Mouse (Mus musculus) cerebellum, adult 9-11 months (tissue): ENCODE data around the gene Vmn1r16.
"Not testable (repeated sequence)": the region's sequence is repeated elsewhere in the genome, so short reads cannot be mapped to it uniquely, and the experiment has no call there.

Source experiments
- DNase-seq: peaks from one replicate; pipeline ENCODE4 v3.0.0; 2022

Gene Vmn1r16

GRCm38 (mm10) chr6:57329394-57329793 is at the start of gene Vmn1r16:
Gene Vmn1r16 (minus strand): TSS chr6:57329494.
- no peak for DNase-seq

GRCm38 (mm10) chr6:57367496-57367895 is 38.2 kb upstream of the Vmn1r16 start:
- no peak for DNase-seq

- not testable (repeated sequence) for DNase-seq
Observed at GRCm38 (mm10) chr6:57365866-57366265, 36.6 kb upstream of the Vmn1r16 start.

GRCm38 (mm10) chr6:57363627-57364026 is 34.3 kb upstream of the Vmn1r16 start, which contains the start of gene Vmn1r17:
Gene Vmn1r17 (minus strand): TSS chr6:57363727.
- no peak for DNase-seq

- DNase-seq = no peak
Observed at GRCm38 (mm10) chr6:57356864-57357263, 27.6 kb upstream of the Vmn1r16 start.

- DNase-seq = no peak
Observed at GRCm38 (mm10) chr6:57326176-57326575, 3.1 kb downstream of the Vmn1r16 start.

GRCm38 (mm10) chr6:57278952-57279351 is 50.3 kb downstream of the Vmn1r16 start:
- DNase-seq = no peak

GRCm38 (mm10) chr6:57272517-57272916 is 56.8 kb downstream of the Vmn1r16 start:
- DNase-seq = no peak

GRCm38 (mm10) chr6:57271881-57272280 is 57.4 kb downstream of the Vmn1r16 start:
- no peak for DNase-seq
